Mouse (Mus musculus): Measurements from ENCODE around the gene Vwa7. TPM values are rescaled to one million over a fixed set of nuclear protein-coding genes. Genes with fewer than 3 reads are reported as not detected.

The Vwa7 gene
- polyA plus RNA-seq, 1 experiment from 2014 or later = 0.13 TPM

DNA sequence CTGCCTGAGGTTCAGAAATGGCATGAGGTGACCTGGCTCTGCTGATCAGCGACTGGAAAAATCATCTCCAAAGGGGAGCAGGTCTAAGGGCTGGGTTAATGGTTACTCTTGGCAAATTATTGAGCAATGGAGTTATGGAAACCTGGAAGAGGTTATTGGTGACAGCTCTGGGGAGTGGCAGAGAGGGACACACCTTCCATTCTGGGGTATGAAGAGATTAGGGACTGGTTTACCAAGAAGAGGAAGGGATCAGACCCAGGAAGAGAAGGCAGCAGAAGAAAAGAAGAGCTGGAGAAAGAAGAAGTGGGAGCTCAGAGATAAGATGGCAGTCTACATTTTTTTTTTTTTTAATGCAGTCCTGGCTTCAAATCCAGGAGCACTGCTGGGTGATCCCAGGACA, 31.3 kb downstream of the Vwa7 start:
- H3K4me1 ChIP-seq (ENCODE audit: control insufficient read depth, low read depth, low read length) = peaks cover 76% of the 10 kb centered on the region
- peaks cover 5% of the 10 kb centered on the region for H3K36me3 ChIP-seq (ENCODE audit: control insufficient read depth, insufficient read depth)
- H3K9me3 ChIP-seq (replicated peaks; ENCODE audit: control insufficient read depth, low read length) = no peaks in the 10 kb centered on the region
- peak overlapping the region; percentile 51 for H3K9ac ChIP-seq (ENCODE audit: low read depth, low read length)
- H3K4me3 ChIP-seq (ENCODE audit: low read depth, low read length) = peak overlapping the region; percentile 33
- peak overlapping the region; percentile 99 for H3K4me2 ChIP-seq (ENCODE audit: low read depth, low read length)
- peak overlapping the region; percentile 92 for H3K27ac ChIP-seq (ENCODE audit: low read length)
- WGBS (ENCODE audit: insufficient replicate concordance) = 9% methylated on average over 1 of the region's 1 CpGs
- peak; percentile 7; the same call in 1 of the 2 replicates for ATAC-seq (ENCODE audit: low read depth)
- H3K27me3 ChIP-seq (ENCODE audit: control insufficient read depth, insufficient read depth, low read depth, low read length) = no peaks in the 10 kb centered on the region

- Histone ChIP-seq H3K9ac (ENCODE audit: low read depth, low read length) (peak overlapping the region; percentile 51), H3K4me2 (ENCODE audit: low read depth, low read length) (peak overlapping the region; percentile 99), H3K9me3 (replicated peaks; ENCODE audit: control insufficient read depth, low read length) (no peaks in the 10 kb centered on the region), H3K27me3 (ENCODE audit: control insufficient read depth, insufficient read depth, low read depth, low read length) (no peaks in the 10 kb centered on the region), H3K27ac (ENCODE audit: low read length) (peak overlapping the region; percentile 92), H3K4me1 (ENCODE audit: control insufficient read depth, low read depth, low read length) (peaks cover 79% of the 10 kb centered on the region), H3K36me3 (ENCODE audit: control insufficient read depth, insufficient read depth) (peaks cover 12% of the 10 kb centered on the region), H3K4me3 (ENCODE audit: low read depth, low read length) (peak overlapping the region; percentile 33)
- no peak for ATAC-seq (ENCODE audit: low read depth)
- WGBS (ENCODE audit: insufficient replicate concordance) = 6% methylated on average over 11 of the region's 11 CpGs
Observed at GRCm38 (mm10) chr17:35048149-35048931, 32.0 kb downstream of the Vwa7 start.

DNA sequence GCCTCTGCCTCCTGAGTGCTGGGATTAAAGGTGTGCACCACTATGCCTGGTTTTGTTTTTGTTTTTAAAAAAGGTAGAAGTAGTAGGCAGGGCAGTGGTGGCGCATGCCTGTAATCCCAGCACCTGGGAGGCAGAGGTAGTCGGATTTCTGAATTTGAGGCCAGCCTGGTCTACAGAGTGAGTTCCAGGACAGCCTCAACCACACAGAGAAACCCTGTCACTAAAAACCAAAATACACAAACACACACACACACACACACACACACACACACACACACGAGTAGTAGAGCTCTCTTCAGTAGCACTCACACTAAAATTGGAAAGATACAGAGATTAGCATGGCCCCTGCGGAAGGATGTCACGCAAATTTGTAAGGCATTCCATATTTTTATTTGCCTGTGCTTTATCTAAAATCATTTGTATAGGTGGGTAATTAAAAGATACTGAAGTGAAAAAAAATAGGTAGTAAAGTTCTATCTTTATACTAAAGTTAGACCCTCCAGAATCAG, 32.6 kb downstream of the Vwa7 start:
- no peak for ATAC-seq (ENCODE audit: low read depth)
- H3K9me3 ChIP-seq (replicated peaks; ENCODE audit: control insufficient read depth, low read length) = no peaks in the 10 kb centered on the region
- H3K4me3 ChIP-seq (ENCODE audit: low read depth, low read length) = no peak overlapping the region
- peak overlapping the region; percentile 99; the same call in 1 of the 2 replicates for H3K4me2 ChIP-seq (ENCODE audit: low read depth, low read length)
- H3K36me3 ChIP-seq (ENCODE audit: control insufficient read depth, insufficient read depth) = peaks cover 18% of the 10 kb centered on the region
- no peak overlapping the region for H3K9ac ChIP-seq (ENCODE audit: low read depth, low read length)
- 28% methylated on average over 5 of the region's 5 CpGs for WGBS (ENCODE audit: insufficient replicate concordance)
- peak overlapping the region; percentile 92 for H3K27ac ChIP-seq (ENCODE audit: low read length)
- H3K4me1 ChIP-seq (ENCODE audit: control insufficient read depth, low read depth, low read length) = peaks cover 76% of the 10 kb centered on the region
- no peaks in the 10 kb centered on the region for H3K27me3 ChIP-seq (ENCODE audit: control insufficient read depth, insufficient read depth, low read depth, low read length)

- peak within 1 kb of the TSS; percentile 99 for H3K4me2 ChIP-seq (ENCODE audit: low read depth, low read length)
- peaks cover 23% of the 10 kb centered on the region for H3K36me3 ChIP-seq (ENCODE audit: control insufficient read depth, insufficient read depth)
- peak within 1 kb of the TSS; percentile 92 for H3K27ac ChIP-seq (ENCODE audit: low read length)
- ATAC-seq (ENCODE audit: low read depth) = no peak
- H3K4me1 ChIP-seq (ENCODE audit: control insufficient read depth, low read depth, low read length) = peaks cover 70% of the 10 kb centered on the region
- H3K4me3 ChIP-seq (ENCODE audit: low read depth, low read length) = peak within 1 kb of the TSS; percentile 70
- no peaks in the 10 kb centered on the region for H3K9me3 ChIP-seq (replicated peaks; ENCODE audit: control insufficient read depth, low read length)
- no peaks in the 10 kb centered on the region for H3K27me3 ChIP-seq (ENCODE audit: control insufficient read depth, insufficient read depth, low read depth, low read length)
- peak within 1 kb of the TSS; percentile 81 for H3K9ac ChIP-seq (ENCODE audit: low read depth, low read length)
- 2% methylated on average over 11 of the region's 11 CpGs for WGBS (ENCODE audit: insufficient replicate concordance)
Observed at GRCm38 (mm10) chr17:35049561-35050016, 33.2 kb downstream of the Vwa7 start, which contains the start of gene Clic1. Gene Clic1, plus strand, starts transcription at chr17:35049966.

DNA sequence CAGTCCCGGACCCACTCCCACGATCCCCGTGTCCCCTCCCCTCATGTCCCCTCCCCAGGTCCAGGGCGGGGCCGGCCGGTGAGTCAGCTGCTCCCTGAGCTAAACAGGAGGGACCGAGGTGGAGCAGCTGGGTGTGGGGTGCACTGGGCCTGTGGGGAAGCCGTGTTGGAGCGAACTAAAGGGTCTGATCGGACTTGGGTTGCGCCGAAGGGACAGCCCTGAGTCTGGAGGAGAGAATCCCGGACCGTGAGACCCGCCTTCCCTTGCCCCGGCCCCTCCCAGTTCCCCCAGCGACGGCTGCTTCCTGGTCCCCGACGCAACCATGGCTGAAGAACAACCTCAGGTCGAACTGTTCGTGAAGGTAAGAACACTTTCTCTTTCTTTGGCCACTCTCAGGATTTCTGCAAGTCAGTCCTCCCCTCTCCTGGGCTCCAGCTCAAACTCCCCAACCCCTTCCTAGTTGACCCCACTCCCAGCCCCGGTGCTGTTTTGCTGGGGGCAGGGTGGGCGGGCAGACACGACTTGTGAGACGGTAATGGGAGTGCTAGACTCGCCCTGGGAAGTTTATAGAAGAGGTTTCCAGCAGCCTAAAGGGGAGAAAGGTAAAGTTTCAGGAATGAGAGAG, 33.9 kb downstream of the Vwa7 start:
- peak overlapping the region; percentile 92 for H3K27ac ChIP-seq (ENCODE audit: low read length)
- peaks cover 27% of the 10 kb centered on the region for H3K36me3 ChIP-seq (ENCODE audit: control insufficient read depth, insufficient read depth)
- peak overlapping the region; percentile 81 for H3K9ac ChIP-seq (ENCODE audit: low read depth, low read length)
- H3K4me2 ChIP-seq (ENCODE audit: low read depth, low read length) = peak overlapping the region; percentile 92
- no peaks in the 10 kb centered on the region for H3K9me3 ChIP-seq (replicated peaks; ENCODE audit: control insufficient read depth, low read length)
- H3K27me3 ChIP-seq (ENCODE audit: control insufficient read depth, insufficient read depth, low read depth, low read length) = no peaks in the 10 kb centered on the region
- H3K4me3 ChIP-seq (ENCODE audit: low read depth, low read length) = peak overlapping the region; percentile 70
- peak; percentile 13 for ATAC-seq (ENCODE audit: low read depth)
- H3K4me1 ChIP-seq (ENCODE audit: control insufficient read depth, low read depth, low read length) = peaks cover 63% of the 10 kb centered on the region
- WGBS (ENCODE audit: insufficient replicate concordance) = 1% methylated on average over 27 of the region's 27 CpGs

DNA sequence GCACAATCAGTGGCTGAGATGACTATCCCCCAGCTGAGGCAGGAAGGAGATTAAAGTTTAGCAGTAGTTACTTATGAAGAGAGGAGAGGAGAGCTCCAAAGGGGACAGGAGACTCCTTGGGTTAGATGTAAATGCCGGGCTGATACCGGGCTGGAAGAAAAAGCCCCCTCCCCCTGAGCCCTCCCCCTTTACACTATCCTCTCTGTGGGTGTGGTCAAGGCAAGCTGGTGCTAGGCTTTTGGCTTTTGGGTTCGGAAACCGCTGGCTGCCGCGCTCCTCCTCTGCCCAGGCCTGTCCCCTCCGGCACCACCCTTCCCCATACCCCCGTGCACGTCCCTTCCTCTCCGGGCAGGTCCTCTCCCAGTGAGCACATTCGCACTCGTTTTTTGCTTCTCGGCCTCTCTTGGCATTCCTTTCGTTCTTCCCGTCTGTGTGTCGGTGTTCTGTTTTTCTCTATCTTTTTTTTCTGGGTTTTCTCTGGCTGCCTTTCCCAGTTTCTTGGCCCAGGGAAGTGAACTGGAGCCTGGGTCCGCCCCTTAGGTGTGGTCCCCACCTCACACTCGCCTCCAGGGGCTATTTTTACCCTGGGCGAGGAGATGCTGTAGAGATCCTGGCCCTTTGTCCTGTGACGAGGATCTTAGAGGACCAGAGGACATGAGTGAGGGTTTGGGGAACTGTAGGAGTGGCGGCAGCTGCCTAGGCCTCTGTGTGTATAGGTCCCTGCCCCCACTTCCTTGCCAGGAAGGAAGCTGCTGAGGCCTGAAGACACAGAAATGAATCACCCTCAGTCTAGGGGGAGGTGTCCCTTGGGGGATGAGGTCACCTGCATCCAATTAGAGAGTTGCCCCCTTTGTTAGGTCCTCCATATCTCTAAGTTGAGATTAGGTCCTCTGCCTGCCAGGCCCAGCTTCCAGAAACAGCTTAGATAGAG, 35.0 kb downstream of the Vwa7 start:
- Histone ChIP-seq H3K4me3 (ENCODE audit: low read depth, low read length) (peak overlapping the region; percentile 70), H3K27me3 (ENCODE audit: control insufficient read depth, insufficient read depth, low read depth, low read length) (no peaks in the 10 kb centered on the region), H3K4me1 (ENCODE audit: control insufficient read depth, low read depth, low read length) (peaks cover 61% of the 10 kb centered on the region), H3K27ac (ENCODE audit: low read length) (peak overlapping the region; percentile 92), H3K9me3 (replicated peaks; ENCODE audit: control insufficient read depth, low read length) (no peaks in the 10 kb centered on the region), H3K9ac (ENCODE audit: low read depth, low read length) (peak overlapping the region; percentile 81), H3K4me2 (ENCODE audit: low read depth, low read length) (peak overlapping the region; percentile 92), H3K36me3 (ENCODE audit: control insufficient read depth, insufficient read depth) (peaks cover 37% of the 10 kb centered on the region)
- ATAC-seq (ENCODE audit: low read depth) = peak; percentile 51
- WGBS (ENCODE audit: insufficient replicate concordance) = 3% methylated on average over 21 of the region's 21 CpGs

GRCm38 (mm10) chr17:35052271-35052798, 36.0 kb downstream of the Vwa7 start:
- no peak for ATAC-seq (ENCODE audit: low read depth)
- 78% methylated on average over 12 of the region's 12 CpGs for WGBS (ENCODE audit: insufficient replicate concordance)
- peaks cover 55% of the 10 kb centered on the region for H3K4me1 ChIP-seq (ENCODE audit: control insufficient read depth, low read depth, low read length)
- no peaks in the 10 kb centered on the region for H3K27me3 ChIP-seq (ENCODE audit: control insufficient read depth, insufficient read depth, low read depth, low read length)
- peak overlapping the region; percentile 70 for H3K4me3 ChIP-seq (ENCODE audit: low read depth, low read length)
- peak overlapping the region; percentile 92 for H3K27ac ChIP-seq (ENCODE audit: low read length)
- H3K9ac ChIP-seq (ENCODE audit: low read depth, low read length) = peak overlapping the region; percentile 81
- peak overlapping the region; percentile 92 for H3K4me2 ChIP-seq (ENCODE audit: low read depth, low read length)
- peaks cover 38% of the 10 kb centered on the region for H3K36me3 ChIP-seq (ENCODE audit: control insufficient read depth, insufficient read depth)
- H3K9me3 ChIP-seq (replicated peaks; ENCODE audit: control insufficient read depth, low read length) = no peaks in the 10 kb centered on the region
